Mouse (Mus musculus): ENCODE data around the gene Sorl1.

GRCm38 (mm10) chr9:42052713-42053356 is 71.3 kb downstream of the Sorl1 start:
- TF ChIP-seq CTCF (conservative IDR thresholded peaks at IDR 0.05; ENCODE audit: low read length) (no peak), POU5F1 (IDR thresholded peaks at IDR 0.05; ENCODE audit: borderline replicate concordance, low read length) (no peak)
